Mouse (Mus musculus) liver, adult 2 months (tissue): Measurements from ENCODE around the gene Filip1l.

Experiments used
- CTCF ChIP-seq: fragments of 200-500 bp; IDR thresholded peaks from 2 replicates; pipeline ENCODE4 v1.5.1; 2011; ENCODE audit warnings: low read depth, low read length, control low read depth
- POLR2A ChIP-seq: fragments of 200-500 bp; IDR thresholded peaks from 2 replicates; pipeline ENCODE4 v1.6.1; 2011; ENCODE audit warnings: low read length, control low read depth; ENCODE audit not compliant: insufficient read depth; ENCODE audit errors: extremely low read depth

DNA sequence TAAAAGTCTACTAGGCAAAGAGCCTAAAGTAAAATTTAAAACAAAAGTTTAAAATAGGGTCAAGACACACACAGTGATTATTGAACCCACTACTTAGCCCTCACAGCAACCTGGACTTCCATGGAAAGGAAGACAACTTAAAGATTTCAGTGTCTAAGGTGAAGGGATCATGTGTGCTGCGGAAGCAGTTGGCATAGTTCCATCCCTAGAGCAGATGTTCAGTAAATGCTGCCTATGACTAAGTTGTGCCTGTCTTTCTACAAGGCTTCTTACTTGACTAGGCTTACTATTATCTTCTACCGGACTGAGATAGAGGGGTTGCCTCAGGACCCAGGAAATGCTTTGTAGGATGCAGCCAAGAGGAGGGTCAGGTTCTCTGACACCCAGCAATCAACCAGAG is 203.4 kb downstream of the Filip1l start:
- TF ChIP-seq CTCF (no peak), POLR2A (no peak)
